Mouse (Mus musculus) liver, adult 2 months (tissue): ENCODE measurements at regions not wholly inside any gene's neighbourhood (a gene's known extent, or its start where the extent isn't known, plus 50 kb on each side); places are given as distances from the start of the nearest gene placed in this dataset.

ENCODE experiments used
- DNase-seq: peaks from one replicate; pipeline ENCODE4 v3.0.0-alpha.2; 2011; ENCODE audit warnings: low read depth, low spot score; ENCODE audit errors: extremely low read depth
- H3K27ac ChIP-seq: fragments of 200-500 bp; replicated peaks from 2 replicates; pipeline ENCODE4 v1.5.1; 2012; ENCODE audit warnings: low read depth, mild to moderate bottlenecking, control low read depth, inconsistent platforms, low read length; ENCODE audit not compliant: insufficient read depth
- H3K27me3 ChIP-seq: fragments of 200-500 bp; 2 replicates; pipeline ENCODE4 v1.6.1; 2012; ENCODE audit warnings: mild to moderate bottlenecking, moderate library complexity, low read length, inconsistent platforms; ENCODE audit not compliant: control insufficient read depth, insufficient read depth
- H3K36me3 ChIP-seq: fragments of 200-500 bp; 2 replicates; pipeline ENCODE4 v1.6.1; 2012; ENCODE audit warnings: low read length, inconsistent platforms; ENCODE audit not compliant: control insufficient read depth, insufficient read depth
- H3K4me1 ChIP-seq: fragments of 200-500 bp; 2 replicates; pipeline ENCODE4 v1.6.1; 2011; ENCODE audit warnings: low read length; ENCODE audit not compliant: control insufficient read depth, insufficient read depth
- H3K4me3 ChIP-seq: fragments of 200-500 bp; 2 replicates; pipeline ENCODE4 v1.5.1; 2011; ENCODE audit warnings: low read depth, mild to moderate bottlenecking, control low read depth, low read length, moderate library complexity; ENCODE audit not compliant: insufficient read depth
- H3K79me2 ChIP-seq: fragments of 200-500 bp; 2 replicates; pipeline ENCODE4 v1.6.1; 2012; ENCODE audit warnings: inconsistent platforms, mild to moderate bottlenecking, low read length, moderate library complexity; ENCODE audit not compliant: control insufficient read depth, insufficient read depth
- H3K9ac ChIP-seq: fragments of 200-500 bp; 2 replicates; pipeline ENCODE4 v1.6.1; 2012; ENCODE audit warnings: low read depth, mild to moderate bottlenecking, control low read depth, inconsistent platforms, low read length
- CTCF ChIP-seq: fragments of 200-500 bp; IDR thresholded peaks from 2 replicates; pipeline ENCODE4 v1.5.1; 2011; ENCODE audit warnings: low read depth, low read length, control low read depth
- POLR2A ChIP-seq: fragments of 200-500 bp; IDR thresholded peaks from 2 replicates; pipeline ENCODE4 v1.6.1; 2011; ENCODE audit warnings: low read length, control low read depth; ENCODE audit not compliant: insufficient read depth; ENCODE audit errors: extremely low read depth
- WGBS: fragments of 180-500 bp; shearing (Covaris S2); methylation state at CpG from one replicate; pipeline ENCODE4 v1.1.7; 2018; 5-methylcytosine and 5-hydroxymethylcytosine counted together

DNA sequence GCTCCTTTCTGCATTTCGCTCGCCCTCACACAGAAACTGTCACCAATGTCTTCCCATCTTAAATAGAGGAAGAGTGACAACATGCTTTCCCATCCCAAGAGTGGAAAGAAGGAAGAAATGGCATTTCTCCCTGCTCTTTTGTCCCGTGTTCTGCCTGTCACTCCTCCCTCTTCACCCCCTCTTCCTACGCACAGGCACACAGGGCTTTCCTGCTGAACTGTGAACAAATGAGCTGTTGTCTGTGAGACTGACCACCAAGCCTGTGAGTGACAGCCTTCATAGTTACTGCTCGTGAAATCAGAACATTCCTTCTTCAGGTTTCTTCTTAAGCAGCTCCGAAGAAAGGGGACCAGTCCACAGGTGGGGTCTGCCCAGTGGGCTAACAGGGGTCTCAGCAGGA is 1134.8 kb upstream of the Gulo start:
- 82% methylated on average over 6 of the region's 6 CpGs for WGBS
- no peak for TF ChIP-seq POLR2A
- no peak for TF ChIP-seq CTCF
- Histone ChIP-seq H3K4me3 (no peak overlapping the region), H3K27me3 (no peaks in the 10 kb centered on the region), H3K9ac (no peak overlapping the region), H3K4me1 (no peaks in the 10 kb centered on the region), H3K27ac (no peak overlapping the region), H3K36me3 (no peaks in the 10 kb centered on the region), H3K79me2 (no peaks in the 10 kb centered on the region)
- DNase-seq = no peak

- Histone ChIP-seq H3K4me3 (no peak overlapping the region), H3K79me2 (no peaks in the 10 kb centered on the region), H3K4me1 (no peaks in the 10 kb centered on the region), H3K36me3 (no peaks in the 10 kb centered on the region), H3K9ac (no peak overlapping the region), H3K27ac (no peak overlapping the region), H3K27me3 (no peaks in the 10 kb centered on the region)
- no peak for TF ChIP-seq POLR2A
- no peak for TF ChIP-seq CTCF
- WGBS = 85% methylated on average over 6 of the region's 6 CpGs
- DNase-seq = no peak
These were observed 1133.7 kb upstream of the Gulo start for GRCm38 (mm10) chr14:67142556-67143250.

- Histone ChIP-seq H3K4me1 (no peaks in the 10 kb centered on the region), H3K9ac (no peak overlapping the region), H3K27me3 (no peaks in the 10 kb centered on the region), H3K36me3 (no peaks in the 10 kb centered on the region), H3K79me2 (no peaks in the 10 kb centered on the region), H3K27ac (no peak overlapping the region), H3K4me3 (no peak overlapping the region)
- DNase-seq = no peak
- TF ChIP-seq POLR2A (no peak), CTCF (no peak)
- 35% methylated on average over 15 of the region's 15 CpGs for WGBS
These were observed 1132.8 kb upstream of the Gulo start for GRCm38 (mm10) chr14:67141581-67142441.

DNA sequence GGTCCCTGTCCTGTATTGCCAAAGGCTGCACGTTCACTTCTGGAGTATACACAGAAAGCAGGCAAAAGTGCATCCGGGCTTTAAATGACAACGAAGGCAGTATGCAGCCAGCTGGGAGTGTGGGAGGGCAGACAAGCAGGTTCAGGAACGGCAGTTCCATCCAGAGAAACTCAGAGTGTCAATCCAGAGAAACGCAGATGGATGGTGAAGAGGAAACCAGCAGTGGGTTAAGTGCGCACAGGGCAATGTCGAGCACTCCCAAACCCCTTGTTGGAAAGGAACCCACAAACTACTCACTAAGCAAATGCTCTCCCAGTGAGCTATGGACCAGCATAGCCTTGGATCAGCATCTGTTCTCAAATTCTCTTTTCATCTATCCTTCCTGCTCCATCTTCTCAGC is 1132.1 kb upstream of the Gulo start:
- no peak for DNase-seq
- no peak overlapping the region for H3K9ac ChIP-seq
- H3K27me3 ChIP-seq = no peaks in the 10 kb centered on the region
- H3K27ac ChIP-seq = no peak overlapping the region
- TF ChIP-seq POLR2A (no peak), CTCF (no peak)
- no peak overlapping the region for H3K4me3 ChIP-seq
- 76% methylated on average over 7 of the region's 7 CpGs for WGBS
- no peaks in the 10 kb centered on the region for H3K36me3 ChIP-seq
- H3K79me2 ChIP-seq = no peaks in the 10 kb centered on the region
- no peaks in the 10 kb centered on the region for H3K4me1 ChIP-seq

DNA sequence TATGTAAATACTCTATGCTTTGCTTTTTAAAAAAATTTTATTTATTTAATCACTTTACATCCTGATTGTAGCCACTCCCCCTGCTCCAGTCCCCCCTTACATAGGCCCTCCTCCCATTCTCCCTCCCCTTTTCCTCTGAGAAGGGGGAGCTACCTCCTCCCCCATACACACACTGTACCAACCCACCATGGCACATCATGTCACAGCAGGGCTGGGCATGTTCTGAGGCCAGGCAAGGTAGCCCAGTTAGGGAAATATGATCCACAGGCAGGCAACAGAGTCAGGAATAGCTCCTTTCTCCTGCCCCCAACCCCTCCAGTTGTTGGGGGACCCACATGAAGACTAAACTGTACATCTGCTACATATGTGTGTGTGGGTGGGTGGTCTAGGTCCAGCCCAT is 1130.7 kb upstream of the Gulo start:
- Histone ChIP-seq H3K4me3 (no peak overlapping the region), H3K36me3 (no peaks in the 10 kb centered on the region), H3K27ac (no peak overlapping the region), H3K4me1 (no peaks in the 10 kb centered on the region), H3K27me3 (no peaks in the 10 kb centered on the region), H3K9ac (no peak overlapping the region), H3K79me2 (no peaks in the 10 kb centered on the region)
- DNase-seq = no peak
- TF ChIP-seq CTCF = no peak
- TF ChIP-seq POLR2A = no peak

- Histone ChIP-seq H3K36me3 (no peaks in the 10 kb centered on the region), H3K9ac (no peak overlapping the region), H3K27ac (no peak overlapping the region), H3K79me2 (no peaks in the 10 kb centered on the region), H3K27me3 (no peaks in the 10 kb centered on the region), H3K4me1 (no peaks in the 10 kb centered on the region), H3K4me3 (no peak overlapping the region)
- no peak for DNase-seq
- WGBS = 80% methylated on average over 5 of the region's 5 CpGs
- TF ChIP-seq CTCF (no peak), POLR2A (no peak)
These were observed 1130.1 kb upstream of the Gulo start for GRCm38 (mm10) chr14:67139152-67139551.
